Mouse (Mus musculus) C2C12 (cell line): Measurements from ENCODE around the gene Ints6. TPM values are rescaled to one million over a fixed set of nuclear protein-coding genes. Genes with fewer than 3 reads are reported as not detected.

Experiments used
- H3K27me3 ChIP-seq: one replicate; pipeline ENCODE4 v1.6.1; 2011; ENCODE audit not compliant: control insufficient read depth, insufficient read depth, insufficient read length
- H3K36me3 ChIP-seq: one replicate; pipeline ENCODE4 v1.6.1; 2011; ENCODE audit not compliant: control insufficient read depth, insufficient read depth
- H3K4me3 ChIP-seq: one replicate; pipeline ENCODE4 v1.5.1; 2011; ENCODE audit warnings: mild to moderate bottlenecking, control low read depth; ENCODE audit not compliant: poor library complexity, insufficient read depth, severe bottlenecking
- H3K79me2 ChIP-seq: one replicate; pipeline ENCODE4 v1.6.1; 2011; ENCODE audit not compliant: control insufficient read depth, insufficient read depth
- H3K79me3 ChIP-seq: one replicate; pipeline ENCODE4 v1.6.1; 2011; ENCODE audit warnings: low read depth, control low read depth
- H3ac ChIP-seq: one replicate; pipeline ENCODE3; 2011; ENCODE audit warnings: low read depth; ENCODE audit not compliant: control insufficient read depth, insufficient read length
- CEBPB ChIP-seq: IDR thresholded peaks from one replicate; pipeline ENCODE4 v1.6.1; 2011; ENCODE audit warnings: low read depth, mild to moderate bottlenecking, control low read depth, moderate library complexity
- CTCF ChIP-seq: IDR thresholded peaks from one replicate; pipeline ENCODE4 v1.5.1; 2011; ENCODE audit not compliant: control insufficient read depth, insufficient read depth, insufficient read length
- FOSL1 ChIP-seq: IDR thresholded peaks from one replicate; pipeline ENCODE4 v1.8.0; 2011; ENCODE audit warnings: mild to moderate bottlenecking, low read length; ENCODE audit not compliant: poor library complexity, insufficient read depth, severe bottlenecking
- MAX ChIP-seq: IDR thresholded peaks from one replicate; pipeline ENCODE4 v1.6.1; 2011; ENCODE audit warnings: mild to moderate bottlenecking, control low read depth
- MYOD1 ChIP-seq: IDR thresholded peaks from one replicate; pipeline ENCODE4 v1.6.1; 2011; ENCODE audit warnings: low read depth; ENCODE audit not compliant: control insufficient read depth, insufficient read length
- MYOG ChIP-seq: IDR thresholded peaks from one replicate; pipeline ENCODE4 v1.6.1; 2011; ENCODE audit not compliant: control insufficient read depth, insufficient read length; ENCODE audit errors: extremely low read depth
- USF1 ChIP-seq: IDR thresholded peaks from one replicate; pipeline ENCODE4 v1.6.1; 2011; ENCODE audit warnings: low read depth, mild to moderate bottlenecking, control low read depth, moderate library complexity
- polyA plus RNA-seq: library from polyadenylated mRNA; unstranded; fragments of >200 nt; fragmentation: generic; extraction: Trizol; gene quantifications from one replicate; pipeline ENCODE4 v1.2.1, GENCODE M21; 2012; ENCODE audit warnings: missing spikeins

The Ints6 gene
- polyA plus RNA-seq, 1 experiment, result 6.7 TPM

DNA sequence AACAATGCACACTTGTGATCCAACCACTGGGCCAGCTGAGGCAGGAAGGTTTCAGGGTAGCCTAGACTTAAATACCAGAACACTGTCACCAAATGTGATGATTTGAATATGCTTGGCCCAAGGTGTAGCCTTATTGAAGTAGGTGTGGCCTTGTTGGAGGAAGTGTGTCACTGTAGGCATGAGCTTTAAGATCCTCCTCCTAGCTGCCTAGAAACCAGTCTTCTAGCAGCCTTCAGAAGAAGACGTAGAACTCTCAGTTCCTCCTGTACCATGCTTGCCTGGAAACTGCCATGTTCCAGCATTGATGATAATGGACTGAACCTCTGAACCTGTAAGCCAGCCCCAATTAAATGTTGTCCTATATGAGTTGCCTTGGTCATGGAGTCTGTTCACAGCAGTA, 25.3 kb downstream of the Ints6 start:
- Histone ChIP-seq H3K79me2 (peaks cover 56% of the 10 kb centered on the region), H3K4me3 (no peak overlapping the region), H3K79me3 (peaks cover 18% of the 10 kb centered on the region), H3K27me3 (no peaks in the 10 kb centered on the region), H3K36me3 (peaks cover 59% of the 10 kb centered on the region), H3ac (no peak overlapping the region)
- TF ChIP-seq FOSL1 (no peak), CTCF (no peak), USF1 (no peak), MYOG (no peak), CEBPB (no peak), MAX (no peak), MYOD1 (no peak)

- TF ChIP-seq MYOD1, result no peak
- no peak for TF ChIP-seq USF1
- no peak for TF ChIP-seq MYOG
- TF ChIP-seq MAX, result no peak
- TF ChIP-seq FOSL1, result no peak
- no peak for TF ChIP-seq CTCF
- TF ChIP-seq CEBPB, result no peak
- Histone ChIP-seq H3ac (no peak overlapping the region), H3K27me3 (no peaks in the 10 kb centered on the region), H3K4me3 (no peak overlapping the region), H3K36me3 (peaks cover 46% of the 10 kb centered on the region), H3K79me2 (peaks cover 53% of the 10 kb centered on the region), H3K79me3 (peaks cover 10% of the 10 kb centered on the region)
These were observed 27.3 kb downstream of the Ints6 start for GRCm38 (mm10) chr14:62733666-62734065.

DNA sequence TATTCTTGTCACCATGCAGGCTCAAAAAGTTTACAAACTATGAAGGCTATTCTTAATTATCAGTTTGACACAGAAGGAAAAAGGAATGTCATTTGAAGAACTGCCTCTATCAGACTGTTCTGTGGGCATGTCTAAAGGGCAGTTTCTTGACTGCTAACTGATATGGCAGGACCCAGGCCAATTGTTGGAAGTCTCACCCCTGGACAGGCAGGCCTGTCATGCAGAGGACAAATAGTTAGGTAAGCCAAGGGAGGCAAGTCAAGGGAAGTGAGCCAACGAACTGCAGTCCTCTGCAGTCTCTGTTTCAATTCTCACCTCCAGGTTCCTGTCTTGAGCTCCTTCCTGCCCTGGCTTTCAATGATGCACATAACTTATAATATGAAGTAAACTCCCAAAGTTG, 29.1 kb downstream of the Ints6 start:
- Histone ChIP-seq H3ac (no peak overlapping the region), H3K36me3 (peaks cover 39% of the 10 kb centered on the region), H3K4me3 (no peak overlapping the region), H3K27me3 (no peaks in the 10 kb centered on the region), H3K79me3 (peaks cover 14% of the 10 kb centered on the region), H3K79me2 (peaks cover 58% of the 10 kb centered on the region)
- TF ChIP-seq FOSL1, result no peak
- TF ChIP-seq MYOG, result no peak
- TF ChIP-seq USF1, result no peak
- TF ChIP-seq CEBPB, result no peak
- TF ChIP-seq MAX, result no peak
- TF ChIP-seq MYOD1, result no peak
- TF ChIP-seq CTCF, result no peak

GRCm38 (mm10) chr14:62724560-62724959, 36.4 kb downstream of the Ints6 start:
- no peak overlapping the region for H3K4me3 ChIP-seq
- no peak overlapping the region for H3ac ChIP-seq
- TF ChIP-seq MYOD1 (no peak), FOSL1 (no peak), CTCF (no peak), MYOG (no peak), MAX (no peak), CEBPB (no peak), USF1 (no peak)
- peaks cover 32% of the 10 kb centered on the region for H3K36me3 ChIP-seq
- H3K79me3 ChIP-seq, result peaks cover 22% of the 10 kb centered on the region
- H3K79me2 ChIP-seq, result peaks cover 88% of the 10 kb centered on the region
- no peaks in the 10 kb centered on the region for H3K27me3 ChIP-seq

- Histone ChIP-seq H3K79me2 (peaks cover 86% of the 10 kb centered on the region), H3ac (no peak overlapping the region), H3K27me3 (no peaks in the 10 kb centered on the region), H3K4me3 (no peak overlapping the region), H3K79me3 (peaks cover 16% of the 10 kb centered on the region), H3K36me3 (peaks cover 26% of the 10 kb centered on the region)
- no peak for TF ChIP-seq CEBPB
- no peak for TF ChIP-seq CTCF
These were observed 39.3 kb downstream of the Ints6 start for GRCm38 (mm10) chr14:62721625-62722024.

DNA sequence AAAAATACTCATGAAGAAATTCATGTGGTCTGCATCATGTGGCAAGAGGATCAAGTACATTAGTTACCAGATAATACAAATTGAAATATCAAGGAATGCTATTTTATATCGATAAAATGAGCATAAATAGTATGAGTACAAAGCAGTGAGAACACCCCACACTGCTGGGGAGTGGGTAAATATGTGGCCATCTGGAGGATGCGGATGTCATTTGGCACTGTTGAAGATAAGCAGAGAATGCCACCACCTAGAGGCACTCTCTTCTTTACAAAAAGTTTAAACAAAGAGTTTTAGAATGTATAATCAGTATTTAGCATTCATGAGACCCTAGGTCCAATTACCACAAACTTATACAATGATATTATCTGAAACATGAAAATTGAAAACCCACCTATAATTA, 42.8 kb downstream of the Ints6 start:
- no peak overlapping the region for H3ac ChIP-seq
- H3K27me3 ChIP-seq, result no peaks in the 10 kb centered on the region
- TF ChIP-seq MYOG (no peak), USF1 (no peak), MYOD1 (no peak), MAX (no peak), CTCF (no peak), CEBPB (no peak), FOSL1 (no peak)
- peaks cover 52% of the 10 kb centered on the region for H3K79me2 ChIP-seq
- H3K36me3 ChIP-seq, result peaks cover 36% of the 10 kb centered on the region
- H3K4me3 ChIP-seq, result no peak overlapping the region
- peaks cover 6% of the 10 kb centered on the region for H3K79me3 ChIP-seq
